Mouse (Mus musculus): ENCODE measurements at regions not wholly inside any gene's neighbourhood (a gene's known extent, or its start where the extent isn't known, plus 50 kb on each side); places are given as distances from the start of the nearest gene placed in this dataset.

DNA sequence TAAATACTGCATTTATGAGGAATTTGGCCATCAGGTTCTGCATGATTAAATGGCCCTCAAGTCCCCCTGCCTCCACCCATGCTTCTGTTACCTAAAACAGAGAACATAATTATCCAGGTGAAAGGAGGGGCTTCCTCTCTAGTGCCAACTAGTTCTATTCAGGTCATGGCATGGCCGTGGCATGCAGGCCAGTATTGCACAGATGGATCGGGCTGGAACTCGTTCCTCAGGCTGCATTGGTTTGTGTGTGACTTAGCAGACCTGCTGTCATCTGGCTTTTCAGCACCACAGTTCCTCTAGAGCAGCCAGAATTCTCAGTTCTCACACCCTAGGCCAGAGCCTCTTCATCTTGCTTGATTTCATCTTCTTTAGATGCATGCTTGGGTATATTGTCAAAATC lies 87.2 kb upstream of the Ccdc122 start:
- TF ChIP-seq ZC3H11A (IDR thresholded peaks at IDR 0.05; ENCODE audit: borderline replicate concordance, low read depth, low read length), result no peak
- no peak for TF ChIP-seq ZNF384 (IDR thresholded peaks at IDR 0.05; ENCODE audit: low read depth, low read length)
- TF ChIP-seq CHD2 (IDR thresholded peaks at IDR 0.05; ENCODE audit: low read depth, low read length), result no peak
- no peak for TF ChIP-seq HCFC1 (IDR thresholded peaks at IDR 0.05; ENCODE audit: borderline replicate concordance, insufficient read depth, low read length)
